Mouse (Mus musculus) fibroblast of lung, adult 2 months (primary cell): Measurements from ENCODE around the gene 2010111I01Rik.

Experiments used
- DNase-seq: peaks from one replicate; pipeline ENCODE4 v3.0.0-alpha.2; 2011; ENCODE audit warnings: low read depth

2010111I01Rik gene

GRCm38 (mm10) chr13:63262168-63262957 lies 297.7 kb downstream of the 2010111I01Rik start:
- DNase-seq: no peak

GRCm38 (mm10) chr13:63268371-63268770 lies 303.7 kb downstream of the 2010111I01Rik start:
- no peak for DNase-seq

DNA sequence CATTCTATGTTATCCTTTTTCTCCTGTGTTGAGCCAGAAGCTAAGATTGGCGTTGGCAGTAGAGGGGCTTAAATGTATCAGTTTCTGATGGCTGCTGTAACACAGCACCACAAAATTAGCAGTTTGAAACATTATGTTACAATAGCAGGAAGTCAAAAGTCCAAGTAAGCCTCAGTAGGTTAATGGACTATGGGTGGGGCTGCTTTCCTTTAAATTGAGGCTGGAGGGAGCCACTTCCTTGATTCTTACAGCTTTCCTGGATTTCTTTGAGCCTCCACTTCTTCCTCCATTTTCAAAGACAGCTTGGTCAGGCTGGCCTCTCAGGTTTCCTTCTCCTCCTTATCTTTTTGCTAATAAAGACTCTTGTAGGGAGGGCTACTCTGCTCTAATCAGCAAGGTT lies 304.1 kb downstream of the 2010111I01Rik start:
- no peak for DNase-seq

DNA sequence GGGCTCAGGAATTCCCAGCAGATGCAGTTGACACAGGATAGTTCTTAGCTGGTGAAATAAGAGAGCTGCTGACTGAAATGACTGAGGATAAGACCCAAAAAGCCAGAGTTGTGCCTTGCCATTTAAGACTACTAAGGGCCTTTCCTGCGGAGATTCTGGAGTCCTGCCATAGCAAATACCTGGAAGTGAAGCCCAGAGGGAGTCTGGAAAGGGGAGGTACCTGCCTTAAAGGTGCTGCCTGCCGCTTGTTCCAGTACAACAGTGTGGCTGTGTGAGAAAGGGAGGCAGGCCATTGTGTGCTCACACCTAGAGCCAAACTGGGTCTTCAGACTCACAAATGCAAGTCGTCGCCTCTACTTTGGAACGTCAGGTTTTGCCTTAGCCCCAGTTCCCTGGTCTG lies 305.5 kb downstream of the 2010111I01Rik start:
- DNase-seq: no peak

DNA sequence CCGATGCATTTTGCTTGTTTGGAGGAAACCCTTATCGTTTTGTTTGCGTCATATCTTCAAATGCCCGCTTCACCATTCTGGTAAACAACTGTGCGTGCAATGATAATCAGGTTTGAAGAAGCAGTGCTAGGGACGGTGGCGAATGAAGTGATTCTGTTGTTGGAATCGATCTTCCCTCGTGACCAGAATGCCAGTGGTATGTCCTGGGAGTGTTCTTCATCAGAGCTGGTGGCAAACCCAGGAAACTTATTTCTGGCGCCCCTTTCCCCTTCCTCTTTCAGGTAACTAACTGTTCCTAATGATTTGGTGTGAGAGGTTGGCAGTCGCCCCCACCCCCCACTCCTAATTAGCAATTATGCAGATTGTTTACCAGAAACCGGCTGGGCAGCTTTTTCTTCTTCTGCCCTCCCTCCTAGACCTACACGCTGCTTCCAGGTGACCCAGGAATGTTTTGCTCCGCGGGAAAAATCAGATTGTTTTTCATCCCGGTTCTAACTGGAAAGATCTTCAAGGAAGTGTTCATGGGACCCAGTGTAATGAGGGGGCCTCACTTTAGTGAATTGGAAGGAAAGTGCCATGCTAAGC lies 307.4 kb downstream of the 2010111I01Rik start:
- no peak for DNase-seq

GRCm38 (mm10) chr13:63272602-63273229 lies 308.0 kb downstream of the 2010111I01Rik start:
- DNase-seq: no peak

GRCm38 (mm10) chr13:63273859-63274258 lies 309.2 kb downstream of the 2010111I01Rik start:
- no peak for DNase-seq

- no peak for DNase-seq
These were observed 309.9 kb downstream of the 2010111I01Rik start for GRCm38 (mm10) chr13:63274488-63275166.

- no peak for DNase-seq
These were observed 311.7 kb downstream of the 2010111I01Rik start for GRCm38 (mm10) chr13:63276389-63276788.

- DNase-seq: no peak
These were observed 312.6 kb downstream of the 2010111I01Rik start for GRCm38 (mm10) chr13:63277316-63277715.

DNA sequence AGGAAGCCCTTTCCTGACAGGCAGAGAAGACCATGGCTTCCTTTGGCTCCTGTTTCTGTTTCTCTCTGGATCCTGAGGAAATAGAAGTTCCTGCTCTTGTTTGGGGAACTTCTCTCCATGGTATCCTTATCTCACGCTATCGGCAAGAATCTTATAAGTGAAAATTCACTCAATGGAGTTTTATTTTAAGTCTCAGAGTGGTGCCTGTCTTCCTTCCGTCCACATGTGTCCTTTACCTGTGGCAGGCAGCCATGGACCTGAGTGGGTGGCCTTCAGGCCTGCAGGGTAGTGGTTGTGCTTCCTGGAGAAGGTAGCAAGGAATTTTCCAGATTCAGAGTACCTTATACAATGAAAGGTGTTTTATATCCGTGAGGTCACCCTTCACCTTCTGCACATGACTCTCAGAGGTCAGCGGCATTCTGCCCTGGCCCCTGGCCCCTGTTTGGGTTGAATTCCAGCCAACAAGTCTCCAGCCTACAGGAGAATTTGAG lies 313.5 kb downstream of the 2010111I01Rik start:
- DNase-seq: no peak

- DNase-seq: no peak
These were observed 314.2 kb downstream of the 2010111I01Rik start for GRCm38 (mm10) chr13:63278796-63279475.

- no peak for DNase-seq
These were observed 315.1 kb downstream of the 2010111I01Rik start for GRCm38 (mm10) chr13:63279807-63280206.

GRCm38 (mm10) chr13:63280344-63280743 lies 315.7 kb downstream of the 2010111I01Rik start:
- DNase-seq: no peak

GRCm38 (mm10) chr13:63281206-63281605 lies 316.5 kb downstream of the 2010111I01Rik start:
- no peak for DNase-seq

DNA sequence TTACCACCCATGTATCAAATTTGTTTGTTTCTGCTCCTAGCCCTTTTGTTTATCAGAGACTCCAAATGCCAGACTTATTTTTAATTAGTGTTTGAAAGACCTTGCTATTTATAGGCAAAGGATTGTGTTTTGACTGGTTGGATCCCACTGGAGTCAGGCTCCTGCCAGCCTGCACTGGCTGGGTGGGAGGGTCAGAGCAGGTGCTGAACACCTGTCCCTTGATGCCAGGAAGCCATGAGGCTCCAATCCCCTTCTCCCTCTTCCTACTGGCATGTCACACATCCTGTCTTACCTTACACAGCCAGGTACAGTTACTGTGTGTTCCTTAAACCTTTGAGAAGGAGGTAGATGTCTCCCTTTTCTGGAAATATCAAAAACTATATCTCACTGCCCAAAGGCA lies 318.5 kb downstream of the 2010111I01Rik start:
- DNase-seq: no peak

- no peak for DNase-seq
These were observed 320.1 kb downstream of the 2010111I01Rik start for GRCm38 (mm10) chr13:63284748-63285147.

- no peak for DNase-seq
These were observed 321.9 kb downstream of the 2010111I01Rik start for GRCm38 (mm10) chr13:63286483-63287102.

GRCm38 (mm10) chr13:63289152-63289551 lies 324.5 kb downstream of the 2010111I01Rik start:
- DNase-seq: no peak

DNA sequence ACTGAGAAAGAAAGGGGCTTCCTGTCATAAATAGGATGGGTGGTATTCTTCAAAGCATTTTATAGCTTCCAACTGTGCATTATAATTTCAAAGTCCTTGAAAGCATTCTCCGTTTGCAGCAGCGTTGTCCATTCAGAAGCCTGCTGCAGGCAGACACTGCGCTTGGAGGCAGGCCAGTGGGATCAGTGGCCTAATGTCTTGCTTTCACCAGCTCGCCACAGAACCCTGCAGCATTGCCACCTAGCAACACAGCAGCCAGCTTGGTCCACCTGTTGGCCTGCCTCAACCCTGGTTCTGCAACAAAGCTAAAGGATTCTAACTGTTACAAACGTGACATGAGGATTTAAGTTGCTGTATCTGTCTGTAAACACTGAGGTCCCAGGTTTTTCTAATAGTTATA lies 325.0 kb downstream of the 2010111I01Rik start:
- no peak for DNase-seq

GRCm38 (mm10) chr13:63290126-63290525 lies 325.4 kb downstream of the 2010111I01Rik start:
- no peak for DNase-seq
